8 mouse cellular contexts compared by ENCODE assay signal in the genomic region with DNA sequence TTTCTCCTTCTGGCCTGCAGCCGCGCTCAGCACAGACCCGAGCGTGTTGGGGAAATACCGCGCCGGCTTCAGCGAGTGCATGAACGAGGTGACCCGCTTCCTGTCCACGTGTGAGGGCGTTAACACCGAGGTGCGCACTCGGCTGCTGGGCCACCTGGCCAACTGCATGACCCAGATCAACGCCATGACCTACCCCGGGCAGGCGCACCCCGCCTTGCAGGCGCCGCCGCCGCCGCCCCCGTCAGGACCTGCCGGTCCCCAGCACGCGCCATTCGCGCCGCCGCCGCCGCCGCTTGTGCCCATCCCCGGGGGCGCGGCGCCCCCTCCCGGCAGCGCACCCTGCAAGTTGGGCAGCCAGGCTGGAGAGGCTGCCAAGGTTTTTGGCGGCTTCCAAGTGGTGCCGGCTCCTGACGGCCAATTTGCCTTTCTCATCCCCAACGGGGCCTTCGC. TPM values are rescaled to one million over a fixed set of nuclear protein-coding genes. Genes with fewer than 3 reads are reported as not detected.
DNase-seq lines count a peak whose midpoint lies in the region; TF ChIP-seq lines count a peak whose summit lies in the region.

No protein-coding gene starts in this region.

- TF ChIP-seq CTCF in gastrocnemius, adult 2 months (IDR thresholded peaks at IDR 0.05): peak; percentile 86

- H3K9me3 ChIP-seq in megakaryocyte, embryonic 14.5 days: no peaks in the 10 kb centered on the region

- intact Hi-C loops in gastrocnemius, adult 2 months (cut with DNase I): loop anchor here (1.0 to 2.0 kb wide), 4 partner anchors 70 to 338 kb away; no protein-coding TSS in a partner anchor
- intact Hi-C loops in left cerebral cortex, postnatal 10 days (cut with DNase I): loop anchor here (2.0 to 10.0 kb wide), 4 partner anchors 170 to 435 kb away; no protein-coding TSS in a partner anchor

- H3K4me1 ChIP-seq in megakaryocyte, embryonic 14.5 days: peaks cover 73% of the 10 kb centered on the region

- H3K27me3 ChIP-seq in megakaryocyte, embryonic 14.5 days (replicated peaks): peaks cover 34% of the 10 kb centered on the region

- H3K4me3 ChIP-seq in gastrocnemius, adult 2 months: peak overlapping the region; percentile 89
- H3K4me3 ChIP-seq in megakaryocyte, embryonic 14.5 days (replicated peaks): peak overlapping the region; percentile 95

- peak; percentile 84 for DNase-seq in ZHBTc4 (ENCODE audit: low read depth, low spot score)
- peak; percentile 79 to 83 for DNase-seq in cerebellum, postnatal 36 days
- DNase-seq in gastrocnemius, adult 2 months: peak; percentile 93
- DNase-seq in induced T-regulatory cell, adult 2 months (ENCODE audit: low read depth): peak; percentile 77
- peak; percentile 75 to 92 for DNase-seq in left cerebral cortex, postnatal 10 days (ENCODE audit: extremely low spot score in 1 of 2, low spot score in 2 of 2)
- DNase-seq in right cerebral cortex, postnatal 4 days: peak; percentile 88
- peak; percentile 84 for DNase-seq in yolk sac, embryonic 10.5 days (ENCODE audit: low spot score)

- H3K27ac ChIP-seq in gastrocnemius, adult 2 months: peak overlapping the region; percentile 98

- H3K36me3 ChIP-seq in megakaryocyte, embryonic 14.5 days (replicated peaks; ENCODE audit: low read length): peaks cover 4% of the 10 kb centered on the region

RNA-seq across cellular contexts. Expression of a gene that starts 2.7 kb away (rescaled TPM):
- 10 to 100 TPM in 1 of 2 experiments, 1 to 10 TPM in 1; 9.5 to 11.1 TPM for total RNA-seq in gastrocnemius, adult 2 months (2021)
- total RNA-seq in left cerebral cortex, postnatal 10 days (2021): 10 to 100 TPM; 16.5 to 18.3 TPM
- 35.1 and 50.8 TPM in 2 replicates for polyA plus RNA-seq in megakaryocyte, embryonic 14.5 days (2012; ENCODE audit: insufficient read depth, low replicate concordance)

Comparison
In these comparisons a context has a peak if more than half of its experiments do, and no peak if none do; other contexts are left out.
1. Peak in every context shown above with its lines: DNase-seq, H3K4me3 ChIP-seq and H3K27ac ChIP-seq.